Mouse (Mus musculus) kidney, postnatal 14 days (tissue): ENCODE measurements around the gene Cyp2t4.

ENCODE experiments used
- DNase-seq: peaks from one replicate; pipeline ENCODE4 v3.0.0; 2022; ENCODE audit warnings: mixed read lengths

Gene Cyp2t4

DNA sequence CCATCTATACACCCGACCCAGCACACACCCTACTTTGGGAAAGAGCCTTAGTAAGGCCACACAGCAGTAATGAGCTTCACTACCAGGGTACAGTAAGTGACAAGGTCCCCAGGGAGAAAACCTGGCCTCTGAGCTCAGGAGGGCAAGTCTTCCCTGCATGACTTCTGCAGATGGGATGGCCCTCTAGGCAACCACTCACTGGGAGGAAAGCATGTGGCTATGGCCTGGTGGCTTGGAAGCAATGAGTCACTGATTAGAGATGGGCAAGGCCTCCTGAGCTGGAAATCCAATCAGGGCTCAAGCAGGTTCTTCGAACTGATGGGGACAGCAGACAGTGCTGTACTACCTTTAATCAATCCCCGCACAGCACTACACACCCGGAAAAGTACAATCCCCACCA is 8.2 kb downstream of the Cyp2t4 start:
- DNase-seq: no peak

DNA sequence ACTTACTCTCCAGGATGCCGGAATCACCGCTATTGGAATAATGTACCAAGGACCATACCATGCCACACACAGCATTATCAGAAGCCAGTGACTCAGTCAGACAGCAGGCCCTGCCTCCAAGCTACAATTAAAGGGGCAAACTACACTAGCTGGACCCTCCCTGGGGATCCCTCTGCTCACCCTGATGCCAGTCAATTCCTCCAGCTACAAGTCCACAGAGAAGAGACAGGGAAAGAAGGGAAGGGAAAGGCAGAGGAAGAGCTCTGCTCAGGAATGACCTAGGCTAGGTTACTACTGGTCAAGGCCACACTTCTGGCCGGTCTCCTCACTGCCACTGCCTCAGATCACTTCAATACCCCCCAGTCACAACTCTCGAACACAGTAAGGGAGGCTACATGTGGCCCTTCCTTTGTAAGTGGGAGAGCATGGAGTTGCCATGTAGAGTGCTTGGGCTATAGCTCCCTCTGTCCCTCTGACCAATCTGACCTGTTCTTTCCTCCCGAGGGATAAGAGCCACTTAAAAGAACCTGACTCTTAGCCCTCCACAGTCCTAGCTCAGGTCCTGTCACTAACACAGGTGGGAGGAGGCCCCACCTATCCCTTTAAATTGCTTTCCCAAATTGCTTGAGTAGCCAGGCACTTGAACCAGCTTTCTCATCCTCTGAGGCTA is 9.4 kb downstream of the Cyp2t4 start:
- DNase-seq: no peak

DNA sequence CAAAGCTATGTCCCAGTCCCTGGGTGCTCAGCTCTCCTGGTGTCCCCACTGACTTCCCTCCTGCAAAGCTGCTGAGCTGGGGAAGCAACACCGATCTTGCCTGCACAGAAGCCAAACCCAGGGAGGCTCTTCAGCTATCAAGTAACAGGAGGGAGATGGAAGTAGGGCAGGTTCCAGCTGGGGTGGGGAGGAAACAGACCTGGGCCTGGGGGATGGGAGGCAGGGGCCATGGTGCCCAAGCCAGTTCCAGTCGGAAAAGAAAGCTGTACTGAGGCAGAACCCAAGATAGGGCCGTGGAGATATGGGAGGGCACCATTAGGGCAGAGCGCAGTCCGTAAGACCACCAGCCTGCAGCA is 9.9 kb downstream of the Cyp2t4 start:
- no peak for DNase-seq

DNA sequence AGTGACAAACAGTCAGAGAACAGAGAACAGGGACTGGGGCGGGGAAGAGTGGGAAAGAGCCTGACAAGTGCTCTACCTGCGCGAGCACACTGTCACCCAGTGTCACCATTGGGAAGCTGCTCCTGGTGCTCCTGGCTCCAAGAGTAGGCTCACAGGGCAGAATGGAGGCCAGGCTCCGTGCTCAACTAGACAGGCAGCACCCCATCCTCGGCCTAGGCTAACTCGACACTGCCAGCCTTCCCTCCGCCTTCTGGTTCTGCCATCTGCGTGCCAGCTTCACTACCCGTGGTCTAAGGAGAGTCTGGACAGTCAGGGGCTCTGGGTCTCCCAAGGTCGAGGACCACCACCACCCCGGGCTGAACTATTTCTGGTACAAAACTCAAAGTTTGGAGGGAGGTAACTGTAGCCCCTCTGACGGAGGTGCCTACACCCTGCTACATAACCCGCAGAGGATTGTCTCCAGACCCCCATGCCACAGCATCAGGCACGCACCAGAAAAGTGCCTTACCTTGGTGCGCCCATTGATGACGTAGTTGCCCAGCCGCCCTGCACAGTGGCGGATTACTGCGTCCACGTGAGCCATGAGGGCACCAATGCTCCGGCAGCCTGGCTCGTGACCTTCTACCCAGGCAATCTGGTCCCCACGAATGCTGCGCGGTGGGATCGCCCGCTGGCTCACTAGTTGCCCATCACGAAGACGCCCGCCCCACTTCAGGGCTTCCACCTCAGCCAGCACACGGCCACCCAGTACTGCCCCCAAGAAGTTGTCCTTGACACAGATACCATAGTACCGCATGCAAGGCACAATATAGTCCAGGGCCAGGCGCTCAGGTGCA is 10.8 kb downstream of the Cyp2t4 start:
- no peak for DNase-seq

DNA sequence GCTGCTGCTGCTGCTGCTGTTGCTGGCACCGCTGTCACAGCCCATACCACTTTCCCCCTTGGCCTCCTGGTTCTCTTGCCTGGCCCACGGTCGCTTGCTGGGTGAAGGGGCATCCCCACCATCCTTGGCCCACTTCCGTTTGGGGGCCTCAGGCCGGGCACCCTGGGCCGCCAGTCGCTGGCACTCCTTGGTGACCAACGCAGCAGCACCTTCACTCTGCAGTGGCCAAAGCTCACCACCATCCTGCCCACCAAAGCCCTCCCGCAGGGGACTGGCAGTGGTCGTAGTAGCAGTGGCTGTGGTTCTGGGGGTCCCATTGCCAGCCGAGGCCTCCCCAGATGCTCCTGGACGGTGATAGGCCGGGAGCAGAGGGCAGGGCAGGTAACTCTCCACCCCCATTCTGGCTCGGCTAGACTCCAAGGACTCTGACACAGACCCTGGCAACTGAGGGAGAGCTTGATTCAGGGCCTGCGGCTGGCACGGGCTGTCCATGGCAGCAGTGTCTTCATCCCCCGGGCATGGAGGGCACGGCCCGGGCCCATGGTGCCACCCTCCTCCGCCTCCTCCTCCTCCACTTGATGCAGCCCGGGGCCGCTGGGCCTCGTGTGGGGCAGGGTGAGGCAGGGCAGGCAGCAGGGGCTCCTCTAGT is 11.6 kb downstream of the Cyp2t4 start:
- peak; percentile 45 for DNase-seq

DNA sequence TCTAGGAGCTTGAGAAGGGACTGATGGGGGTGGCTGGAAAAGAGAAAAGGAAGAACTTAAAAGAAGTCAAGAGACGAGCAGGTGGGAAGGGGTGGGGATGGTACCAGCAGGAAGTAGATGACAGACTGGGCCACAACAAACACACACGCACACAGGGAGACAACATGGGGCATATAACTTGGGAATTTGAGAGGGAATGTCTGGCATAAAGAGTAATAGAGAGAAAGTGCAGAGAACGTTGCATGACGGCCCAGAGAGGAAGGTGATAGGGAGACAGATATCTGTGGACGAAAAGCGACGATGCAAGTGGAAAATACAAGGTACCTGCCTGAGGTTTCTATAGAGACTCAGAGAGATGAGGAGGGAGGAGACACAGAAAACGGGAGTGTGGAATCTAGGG is 12.2 kb downstream of the Cyp2t4 start:
- DNase-seq: no peak

DNA sequence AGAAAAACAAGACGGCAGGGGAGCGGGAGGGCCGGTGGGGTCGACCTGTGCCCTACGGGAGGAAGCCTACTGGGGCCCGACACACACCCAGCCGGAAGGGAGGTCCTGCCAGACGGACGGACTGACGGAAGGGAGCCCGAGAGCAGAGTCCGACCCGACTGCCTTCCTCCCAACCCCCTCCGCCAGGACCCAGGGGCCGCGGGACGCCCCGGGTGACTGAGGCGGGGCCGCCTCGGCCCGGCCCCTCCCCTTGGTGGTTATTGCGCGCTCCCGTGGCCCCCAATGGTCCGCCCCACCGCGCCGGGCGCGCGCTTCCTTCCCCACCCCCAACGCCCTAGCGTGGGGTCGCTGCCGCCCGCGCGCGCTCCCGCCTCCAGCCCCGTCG is 12.7 kb downstream of the Cyp2t4 start:
- peak; percentile 95 for DNase-seq

DNA sequence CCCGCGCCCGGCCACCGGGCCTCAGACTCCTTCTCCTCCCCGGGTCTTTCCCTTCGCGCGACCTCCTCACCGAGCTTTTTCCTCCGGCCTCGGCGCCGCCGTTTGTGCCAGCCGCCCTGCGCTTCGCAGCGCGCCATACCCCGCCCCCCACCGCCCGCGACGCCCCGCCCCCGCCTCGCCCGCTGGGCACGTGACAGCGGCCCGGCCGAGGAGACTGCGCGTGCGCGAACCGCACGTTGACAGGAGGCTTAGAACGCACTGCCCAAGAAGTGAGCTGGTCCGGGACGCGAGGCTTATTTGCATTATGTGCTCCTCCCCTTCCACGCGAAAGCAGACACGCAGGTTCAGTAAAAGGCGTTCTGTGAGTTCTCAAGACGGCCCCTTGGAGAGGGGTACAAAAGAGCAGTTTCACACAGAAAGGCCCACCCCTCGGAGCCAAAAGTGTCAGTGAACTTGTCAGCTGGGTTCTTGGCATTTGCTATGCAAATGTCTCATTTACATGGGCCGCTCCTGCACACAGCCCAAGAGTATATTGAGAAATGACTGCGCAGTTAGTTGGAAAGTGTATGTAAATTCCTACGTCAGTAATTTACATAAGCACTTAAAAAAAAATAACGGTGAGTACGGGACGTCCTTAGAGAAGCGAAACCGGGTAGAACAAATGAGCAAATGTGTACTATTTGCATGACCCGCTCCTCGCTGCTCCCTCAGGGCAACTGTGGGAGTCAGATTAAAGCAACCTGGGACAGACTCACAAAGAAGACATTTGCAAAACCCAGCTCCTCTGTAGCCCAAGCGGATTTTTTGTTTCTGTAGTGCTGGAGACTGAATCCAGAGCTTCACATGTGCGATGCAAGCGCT is 13.3 kb downstream of the Cyp2t4 start, which contains the start of gene Egln2:
Gene Egln2, minus strand, starts transcription at position 189 of the 861 bp plus-strand sequence.
- peak; percentile 97 for DNase-seq

DNA sequence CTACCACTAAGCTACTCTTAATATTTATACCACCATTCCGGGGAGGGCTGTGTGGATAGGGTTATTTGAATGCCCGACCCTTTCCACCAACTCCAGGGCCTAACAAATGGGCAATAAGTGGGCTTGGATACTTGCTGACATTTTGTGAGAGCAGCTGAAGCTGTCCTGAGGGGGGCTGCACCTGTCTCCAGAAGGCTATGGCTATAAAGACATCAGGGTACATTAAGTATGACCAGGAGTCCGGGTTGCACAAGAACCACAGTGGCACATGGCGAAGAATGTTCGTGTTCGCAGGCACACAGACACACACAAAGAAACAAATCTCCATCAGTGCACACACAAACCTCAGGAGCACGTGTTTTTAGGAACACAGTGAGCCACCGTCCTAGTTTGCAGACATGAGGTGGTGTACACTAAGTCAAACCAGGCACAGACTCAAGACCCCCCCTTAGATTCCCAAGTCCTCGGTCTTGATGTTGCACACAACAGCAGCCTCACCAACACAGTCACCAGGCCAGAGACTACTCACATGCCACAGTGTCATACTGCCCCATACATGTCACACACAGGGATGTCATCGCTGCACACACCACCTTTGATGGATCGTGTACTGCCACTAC is 14.1 kb downstream of the Cyp2t4 start:
- DNase-seq: no peak

DNA sequence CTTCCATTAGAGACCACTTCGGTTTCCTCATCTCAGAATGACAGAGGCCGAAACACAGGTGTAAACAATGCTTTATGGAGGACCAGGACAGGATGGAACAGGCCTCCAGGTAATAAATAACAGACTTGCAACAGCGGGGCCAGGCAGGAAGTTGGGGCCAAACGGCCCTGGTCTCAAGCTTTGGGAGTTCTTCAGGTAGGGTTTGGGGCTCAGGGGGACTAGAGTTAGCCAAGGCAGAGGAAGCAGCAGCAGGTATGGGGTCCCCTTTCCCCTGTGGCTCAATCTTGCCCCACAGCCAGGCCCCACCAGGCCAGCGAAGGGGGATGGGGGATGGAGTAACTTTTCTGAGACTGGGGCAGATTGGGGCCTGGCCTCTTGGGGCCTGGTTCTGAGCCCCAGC is 14.9 kb downstream of the Cyp2t4 start:
- no peak for DNase-seq

DNA sequence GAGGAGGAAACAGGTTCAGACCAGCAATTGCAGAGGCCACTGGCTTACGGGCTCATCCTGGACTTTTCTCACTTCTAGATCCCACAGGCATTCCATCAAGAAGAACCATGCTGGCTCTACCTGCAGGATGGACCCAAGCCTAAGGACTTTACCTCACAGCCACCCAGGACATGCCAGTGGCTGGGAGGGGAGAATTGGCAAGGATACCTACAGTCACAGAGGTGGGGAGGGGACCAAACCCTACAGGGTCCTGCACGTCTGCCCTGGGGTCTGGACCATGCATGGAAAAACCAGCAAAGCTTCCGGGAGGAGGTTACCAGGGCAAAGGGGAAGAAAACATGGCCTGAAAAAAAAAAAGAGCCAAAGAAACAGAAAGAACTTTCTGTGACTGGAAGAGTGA is 17.5 kb downstream of the Cyp2t4 start:
- DNase-seq: no peak

DNA sequence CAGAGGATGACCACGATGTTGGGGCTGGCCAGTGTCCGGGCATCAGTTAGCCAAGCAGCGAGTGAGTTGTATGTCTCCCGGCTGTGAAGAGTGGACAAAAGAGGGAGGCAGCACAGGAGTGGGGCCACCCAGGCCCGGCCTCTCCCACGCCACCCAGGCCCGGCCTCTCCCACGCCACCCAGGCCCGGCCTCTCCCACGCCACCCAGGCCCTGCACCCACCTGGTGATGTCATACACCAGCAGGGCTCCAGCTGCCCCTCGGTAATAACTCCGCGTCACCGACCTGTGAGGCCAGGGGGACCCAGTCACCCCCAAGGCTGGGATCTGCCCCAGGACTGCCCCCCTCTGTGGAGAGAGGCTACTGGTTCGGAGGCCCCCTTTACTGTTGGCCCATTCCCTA is 21.0 kb downstream of the Cyp2t4 start:
- no peak for DNase-seq

DNA sequence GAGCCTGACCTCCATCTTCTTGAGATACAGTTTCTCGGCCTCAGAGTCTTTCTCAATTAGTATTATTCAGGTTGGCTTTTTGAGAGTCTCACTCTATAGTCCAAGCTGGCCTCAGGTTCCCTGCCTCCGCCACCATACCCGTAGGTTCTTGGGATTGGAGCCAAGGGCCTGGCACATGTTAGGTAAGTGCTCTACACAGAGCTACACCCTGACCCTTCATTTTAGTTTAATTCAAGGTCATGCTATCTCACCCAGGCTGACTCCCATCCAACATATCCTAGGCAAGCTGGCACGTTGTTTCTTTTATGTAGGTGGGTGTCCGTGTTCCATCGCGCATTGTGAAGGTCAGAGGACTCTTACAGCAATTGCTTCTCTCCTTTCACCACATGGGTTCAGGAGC is 21.4 kb downstream of the Cyp2t4 start:
- no peak for DNase-seq

DNA sequence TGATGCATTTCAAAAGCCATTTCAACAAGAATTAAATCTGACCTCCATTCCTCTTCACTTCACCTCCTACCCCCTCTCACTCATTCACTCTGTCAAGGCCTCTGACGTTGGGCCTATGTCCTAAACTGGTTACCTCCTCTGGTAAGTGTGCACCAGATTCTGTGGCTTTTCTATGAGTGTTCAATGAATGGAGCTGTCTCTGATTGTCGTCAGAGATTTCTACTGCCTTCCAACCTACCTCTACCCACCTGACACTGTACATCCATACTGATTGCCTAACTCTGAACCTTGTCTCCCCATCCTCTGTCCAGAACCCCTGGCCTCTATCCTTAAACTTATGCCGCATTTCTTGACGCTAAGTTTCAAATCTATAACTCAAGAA is 24.4 kb downstream of the Cyp2t4 start:
- no peak for DNase-seq

DNA sequence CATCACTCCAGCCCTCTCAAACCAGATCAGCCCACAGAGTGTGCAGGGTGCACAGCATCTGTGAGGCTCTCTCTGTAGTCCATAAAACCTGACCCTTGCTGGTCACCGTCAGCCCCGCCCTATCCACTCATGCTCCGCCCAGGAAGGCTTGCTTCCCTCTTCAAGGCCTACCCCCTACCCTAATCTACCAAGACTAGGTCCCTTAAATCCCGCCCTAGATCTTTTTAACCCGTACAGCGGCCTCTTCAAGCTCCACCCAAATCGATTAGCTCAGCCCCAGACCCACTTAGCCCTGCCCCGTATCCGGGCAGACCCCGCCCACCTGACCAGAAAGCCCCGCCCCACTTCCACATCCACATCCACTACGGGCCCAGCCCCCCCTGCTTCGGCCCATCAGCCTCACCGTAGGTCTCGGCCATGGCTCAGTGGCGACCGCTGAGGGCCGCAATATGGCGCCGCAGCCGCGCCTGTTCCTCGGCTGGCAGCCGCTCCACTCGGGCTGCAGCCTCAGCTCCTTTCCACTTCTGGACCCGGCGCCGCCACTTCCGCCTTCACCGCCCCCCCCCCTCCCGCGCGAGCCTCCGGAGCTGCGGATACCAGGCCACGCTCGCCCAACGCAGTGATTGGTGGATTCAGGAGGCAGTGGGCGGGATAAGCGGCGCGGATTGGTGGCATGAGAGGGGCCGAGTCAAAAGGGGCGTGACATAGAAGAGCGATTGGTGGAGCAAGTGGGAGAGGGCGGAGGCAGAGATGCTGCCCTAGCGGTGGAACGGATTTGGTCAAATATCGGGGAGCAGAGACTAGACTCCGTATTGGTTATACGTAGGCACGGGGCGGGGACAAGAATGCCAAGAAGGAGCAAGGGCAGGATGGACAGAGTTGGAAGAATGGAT is 25.1 kb downstream of the Cyp2t4 start, which contains the start of gene Rab4b:
Gene Rab4b, minus strand, starts transcription at position 573 of the 893 bp plus-strand sequence.
- DNase-seq: peak; percentile 100

DNA sequence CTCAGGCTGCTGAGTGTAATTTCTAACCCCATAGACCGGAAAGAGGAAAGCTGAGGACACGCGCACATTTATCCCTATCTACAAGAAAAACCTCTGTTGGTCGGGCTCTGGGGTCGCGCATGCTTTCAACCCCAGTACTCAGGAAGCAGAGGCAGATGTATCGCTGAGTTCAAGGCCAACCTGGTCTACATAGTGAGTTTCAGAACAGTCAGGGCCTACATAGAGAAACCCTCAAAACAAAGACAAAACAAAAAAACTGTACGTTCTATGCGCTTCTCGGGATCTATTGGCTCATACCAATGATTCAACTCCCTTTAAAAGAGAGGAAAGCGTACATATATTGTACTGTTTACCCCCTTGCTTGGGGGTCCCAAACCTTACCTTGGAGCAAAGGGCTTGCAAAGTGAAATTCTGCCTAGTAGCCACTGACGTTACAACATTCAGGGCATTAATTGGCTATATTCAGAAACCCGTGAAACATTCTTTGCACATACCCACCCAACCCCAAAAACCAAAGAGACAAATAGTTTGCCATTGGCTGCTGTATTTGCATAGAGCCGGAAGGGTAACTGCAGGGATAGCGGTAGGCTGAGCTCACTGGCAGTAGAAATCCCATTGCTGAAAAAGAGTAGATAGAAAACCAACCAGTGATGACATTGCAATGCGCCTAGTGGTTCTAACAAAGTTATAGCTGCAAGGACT is 25.9 kb downstream of the Cyp2t4 start:
- no peak for DNase-seq

DNA sequence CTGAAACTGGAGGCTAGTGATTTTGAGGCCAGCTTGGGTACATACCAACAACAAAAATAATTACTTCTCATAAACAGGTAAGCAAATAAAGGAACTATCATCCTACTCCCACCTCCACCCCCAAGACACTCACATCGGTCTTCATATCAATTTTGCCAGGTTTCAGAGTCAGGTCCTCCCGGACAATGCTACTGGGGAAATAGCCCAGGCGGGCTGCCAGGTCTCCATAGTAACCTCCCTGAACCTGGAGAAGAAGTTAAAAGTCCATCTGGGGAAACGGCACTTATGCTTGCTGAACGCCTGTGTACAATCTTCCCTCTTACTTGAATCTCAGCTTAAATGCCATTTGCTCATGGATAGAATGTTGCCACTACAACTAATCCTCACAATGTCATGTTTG is 26.5 kb downstream of the Cyp2t4 start:
- peak; percentile 88 for DNase-seq

DNA sequence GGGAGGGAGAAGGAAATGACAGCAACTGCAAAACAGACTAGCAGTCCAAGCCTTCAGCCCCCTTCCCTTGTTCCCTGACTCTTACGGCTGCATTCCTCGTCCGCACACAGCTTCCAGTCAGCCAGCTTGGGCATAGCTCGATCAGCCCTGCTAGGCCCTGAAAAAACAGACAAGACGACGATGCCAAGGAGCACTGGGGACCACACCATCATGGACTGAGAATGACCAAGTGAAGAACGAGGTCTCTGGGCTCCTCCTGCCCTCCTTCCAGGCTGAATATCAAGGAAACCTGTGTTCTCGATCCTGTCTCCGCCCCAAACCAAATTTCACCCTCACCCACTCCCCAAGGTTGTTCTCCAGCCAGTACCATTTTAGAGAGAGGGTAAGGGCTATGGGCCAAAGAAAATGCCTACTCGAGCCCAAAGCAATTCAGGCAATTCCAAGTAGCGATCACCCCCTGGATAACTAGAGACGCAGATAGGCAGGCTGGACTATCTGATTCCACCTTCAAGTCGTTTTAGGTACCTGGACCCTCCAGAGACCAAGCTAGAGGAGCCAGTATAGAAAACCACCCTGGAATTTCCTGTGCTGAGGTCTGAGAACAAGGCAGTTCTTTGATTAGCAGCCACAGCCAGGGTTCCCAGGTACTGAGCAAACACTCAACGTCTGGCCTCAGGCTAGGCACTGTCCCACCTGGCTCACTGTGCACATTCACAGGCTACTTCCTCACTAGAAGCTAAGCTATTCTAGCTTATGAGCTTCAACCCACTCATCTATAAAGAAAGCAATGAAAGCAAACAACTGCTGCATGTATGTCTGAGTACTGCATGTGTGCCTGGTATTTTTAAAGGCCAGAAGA is 27.6 kb downstream of the Cyp2t4 start, which contains the start of the genes Gm21983 and Mia:
Gene Gm21983, minus strand, starts transcription at position 250 of the 859 bp plus-strand sequence.
Gene Mia, minus strand, starts transcription at position 321 of the 859 bp plus-strand sequence.
- DNase-seq: no peak

DNA sequence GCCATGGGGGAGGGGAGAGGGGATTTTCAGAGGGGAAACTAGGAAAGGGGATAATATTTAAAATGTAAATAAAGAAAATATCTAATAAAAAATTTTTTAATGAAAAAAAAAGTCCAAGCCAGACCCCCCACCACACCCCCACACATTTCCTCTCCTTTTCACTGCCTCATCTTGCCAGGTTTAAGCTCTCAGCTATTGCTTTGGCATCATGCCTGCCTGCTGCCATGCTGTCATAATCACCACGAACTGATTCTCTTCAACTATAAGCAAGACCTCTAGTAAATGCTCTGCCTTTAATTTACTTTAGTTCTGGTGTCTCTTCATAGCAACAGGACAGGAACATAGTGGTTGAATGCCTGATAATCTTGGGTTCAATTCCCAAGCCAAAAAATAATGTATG is 29.0 kb downstream of the Cyp2t4 start:
- DNase-seq: no peak

DNA sequence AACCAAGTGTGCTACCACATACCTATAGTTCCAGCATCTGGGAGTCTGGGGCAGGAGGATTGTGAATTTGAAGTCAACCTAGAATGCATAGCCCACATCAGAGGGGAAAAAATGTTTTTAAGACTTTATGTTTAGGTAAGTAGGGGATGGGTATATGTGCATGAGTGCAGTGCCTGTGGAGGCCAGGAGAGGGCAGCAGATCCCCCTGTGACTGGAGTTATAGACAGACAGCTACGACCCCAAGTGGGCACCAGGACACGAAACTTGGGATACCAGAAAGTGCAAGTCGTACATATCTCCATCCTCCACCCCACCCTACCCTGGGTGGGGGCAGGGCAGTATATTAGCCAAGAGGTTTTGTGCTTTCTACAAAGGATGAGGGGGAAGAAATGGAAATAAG is 31.4 kb downstream of the Cyp2t4 start:
- DNase-seq: no peak
